Mouse (Mus musculus) embryonic fibroblast, embryonic 13.5 days (primary cell): ENCODE data around the gene Gm10282. TPM values are rescaled to one million over a fixed set of nuclear protein-coding genes. Genes with fewer than 3 reads are reported as not detected.

Experiments
- H3K27ac ChIP-seq: 2 replicates; pipeline ENCODE4 v1.5.1; 2012; ENCODE audit warnings: low read length, control low read depth, inconsistent platforms; ENCODE audit not compliant: insufficient read depth
- H3K4me1 ChIP-seq: 2 replicates; pipeline ENCODE4 v1.6.1; 2011; ENCODE audit warnings: low read length; ENCODE audit not compliant: control insufficient read depth, insufficient read depth
- H3K4me3 ChIP-seq: 2 replicates; pipeline ENCODE4 v1.5.1; 2011; ENCODE audit warnings: mild to moderate bottlenecking, control low read depth, low read length; ENCODE audit not compliant: insufficient read depth
- CTCF ChIP-seq: IDR thresholded peaks from 2 replicates; pipeline ENCODE4 v1.5.1; 2011; ENCODE audit warnings: mild to moderate bottlenecking, control low read depth, low read length, moderate library complexity, borderline replicate concordance; ENCODE audit not compliant: insufficient read depth
- POLR2A ChIP-seq: IDR thresholded peaks from 2 replicates; pipeline ENCODE4 v1.6.1; 2011; ENCODE audit warnings: low read depth, mild to moderate bottlenecking, control low read depth, low read length, moderate library complexity
- polyA plus RNA-seq: library from polyadenylated mRNA; stranded (reverse); fragments of >200 nt; gene quantifications from 2 replicates; pipeline ENCODE4 v1.2.4, GENCODE M21; 2011; ENCODE audit warnings: low read depth; ENCODE audit not compliant: missing spikeins, insufficient read length

Gene Gm10282
- polyA plus RNA-seq, 1 experiment, result 4.6 TPM

DNA sequence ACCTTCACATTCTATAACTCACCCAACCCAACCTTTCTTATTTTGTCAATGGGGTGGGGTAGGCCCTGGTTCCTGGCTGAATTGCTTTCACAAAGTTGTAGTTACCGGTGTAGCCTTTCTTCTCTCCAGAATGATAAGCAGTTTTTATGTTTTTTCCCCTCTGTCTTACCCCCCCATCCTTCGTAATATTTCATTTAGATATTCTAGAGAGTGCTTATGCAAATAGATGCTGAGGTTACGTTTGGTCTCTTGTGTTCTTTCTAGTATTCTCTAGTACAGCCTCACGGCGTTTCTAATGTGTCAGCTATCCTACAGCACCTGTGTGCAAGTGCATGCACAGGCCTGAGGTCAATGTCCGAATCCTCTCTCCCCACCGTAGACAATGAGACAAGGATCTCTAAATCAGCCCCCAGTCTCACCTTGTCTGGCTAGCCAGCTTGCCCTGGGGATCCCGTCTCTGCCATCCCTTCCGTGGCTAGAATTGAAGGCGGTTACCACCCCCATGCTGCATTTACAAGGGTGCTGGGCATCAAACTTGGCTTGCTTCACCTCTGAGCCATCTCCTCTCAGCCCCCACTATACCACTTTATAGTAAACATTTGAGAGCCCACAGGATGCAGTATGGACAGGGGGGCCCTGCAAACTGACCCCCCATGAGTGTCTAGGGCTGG is 19.1 kb upstream of the Gm10282 start:
- H3K27ac ChIP-seq, result no peak overlapping the region
- no peak for TF ChIP-seq CTCF
- peak; percentile 35; the same call in 1 of the 2 replicates for TF ChIP-seq POLR2A
- no peak overlapping the region for H3K4me3 ChIP-seq
- peaks cover 2% of the 10 kb centered on the region; the same call in 1 of the 2 replicates for H3K4me1 ChIP-seq

- Histone ChIP-seq H3K4me3 (no peak overlapping the region), H3K4me1 (peaks cover 2% of the 10 kb centered on the region; the same call in 1 of the 2 replicates), H3K27ac (no peak overlapping the region)
- TF ChIP-seq CTCF (no peak), POLR2A (0 out of 2 replicates have a peak, but pooled peaks have one; percentile 3)
These were observed 18.2 kb upstream of the Gm10282 start for GRCm38 (mm10) chr8:72323131-72323725.

DNA sequence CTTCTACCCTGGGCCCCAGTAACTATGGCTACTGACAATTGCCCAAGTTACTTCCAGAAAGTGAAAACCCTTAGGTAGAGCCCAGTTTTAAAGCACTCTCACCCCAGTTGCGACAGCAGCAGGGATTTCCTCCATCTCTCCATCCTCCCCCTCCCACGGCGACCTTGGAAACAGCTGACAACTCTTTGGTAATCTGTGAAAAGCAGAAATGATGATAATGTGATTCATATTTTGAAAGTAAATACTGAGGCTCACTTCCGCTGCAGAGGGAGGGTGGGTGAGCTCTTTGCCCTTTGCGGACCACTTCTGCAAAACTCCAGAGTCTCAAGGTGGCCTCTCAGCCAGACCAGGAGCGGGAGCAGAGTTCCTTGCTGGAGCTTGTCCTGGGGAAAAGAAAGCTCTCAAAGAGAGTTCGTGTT is 17.4 kb upstream of the Gm10282 start:
- no peak overlapping the region for H3K4me3 ChIP-seq
- no peak overlapping the region for H3K27ac ChIP-seq
- TF ChIP-seq POLR2A, result no peak
- no peak for TF ChIP-seq CTCF
- H3K4me1 ChIP-seq, result peaks cover 2% of the 10 kb centered on the region; the same call in 1 of the 2 replicates

DNA sequence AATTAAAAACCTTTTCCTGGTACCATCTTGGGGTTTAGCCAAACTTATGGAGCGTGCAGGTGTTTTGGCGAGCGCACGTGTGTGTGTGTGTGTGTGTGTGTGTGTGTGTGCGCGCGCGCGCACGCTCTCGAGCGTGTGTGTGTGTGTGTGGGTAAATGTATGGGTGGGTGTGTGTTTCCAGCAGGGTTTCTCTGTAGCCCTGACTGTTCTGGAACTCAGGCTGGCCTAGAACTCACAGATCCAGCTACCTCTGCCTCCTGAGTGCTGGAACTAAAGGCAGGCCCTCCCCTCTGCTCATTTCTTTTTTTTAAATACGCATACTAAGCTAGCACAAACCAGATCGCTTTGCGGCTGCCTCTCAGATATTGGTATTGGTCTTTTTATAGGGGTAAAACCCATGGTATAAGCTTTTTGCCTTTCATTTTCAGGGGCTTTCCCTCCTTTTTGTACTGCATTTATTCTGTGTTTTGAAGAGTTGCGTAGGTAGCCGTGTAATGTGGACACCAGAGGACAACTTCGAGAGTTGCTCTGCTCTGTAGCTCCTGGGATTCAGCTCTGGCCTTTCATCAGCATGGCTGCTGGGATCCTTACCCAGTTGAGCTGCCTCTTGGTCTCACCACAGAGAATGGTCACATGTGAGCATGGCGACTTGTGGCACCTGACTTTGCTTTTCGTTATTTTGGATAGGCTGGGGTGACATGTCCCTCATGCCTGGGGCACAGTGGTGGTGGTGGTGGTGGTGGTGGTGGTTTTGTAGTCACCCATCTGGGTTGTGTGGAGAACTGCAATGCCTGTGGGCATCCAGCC is 16.8 kb upstream of the Gm10282 start:
- Histone ChIP-seq H3K4me1 (peaks cover 2% of the 10 kb centered on the region; the same call in 1 of the 2 replicates), H3K4me3 (no peak overlapping the region), H3K27ac (no peak overlapping the region)
- TF ChIP-seq CTCF (no peak), POLR2A (peak; percentile 5; the same call in 1 of the 2 replicates)

DNA sequence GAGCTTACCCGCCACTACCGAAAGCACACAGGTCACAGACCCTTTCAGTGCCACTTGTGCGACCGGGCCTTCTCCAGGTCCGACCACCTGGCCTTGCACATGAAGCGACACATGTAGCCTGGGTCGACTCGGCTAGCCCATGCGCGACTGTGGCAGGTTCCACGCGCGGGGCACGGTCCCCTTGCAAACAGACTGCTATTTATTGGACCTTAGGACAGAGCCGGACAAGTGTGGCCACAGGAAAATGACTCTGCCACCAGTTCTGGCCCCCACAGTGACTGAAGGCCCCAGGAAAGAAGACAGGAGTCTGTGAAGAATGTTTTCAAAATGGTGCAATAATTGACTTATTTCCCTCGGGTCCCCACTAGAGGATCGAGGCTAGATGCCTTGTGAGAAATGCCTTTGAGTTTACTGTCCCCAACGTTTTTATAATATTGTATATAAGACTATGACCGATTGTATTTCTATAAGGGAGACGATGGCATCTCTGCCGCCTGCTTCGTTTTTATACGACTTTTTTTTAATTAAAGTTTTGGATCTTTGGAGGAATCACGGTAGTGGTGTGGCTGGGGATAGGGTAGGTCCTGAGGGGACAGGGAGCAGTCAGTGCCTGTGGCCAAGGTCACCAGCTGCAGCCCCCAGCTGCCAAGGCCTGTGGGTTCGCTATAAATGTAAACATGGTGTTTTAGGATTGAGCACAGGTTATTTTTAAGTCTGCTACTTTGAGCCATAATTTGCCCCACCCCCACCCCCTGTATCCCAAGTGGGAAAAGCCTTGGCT is 15.9 kb upstream of the Gm10282 start:
- H3K27ac ChIP-seq, result no peak overlapping the region
- TF ChIP-seq POLR2A, result no peak
- no peak for TF ChIP-seq CTCF
- H3K4me3 ChIP-seq, result peak overlapping the region; percentile 85
- peaks cover 2% of the 10 kb centered on the region; the same call in 1 of the 2 replicates for H3K4me1 ChIP-seq

DNA sequence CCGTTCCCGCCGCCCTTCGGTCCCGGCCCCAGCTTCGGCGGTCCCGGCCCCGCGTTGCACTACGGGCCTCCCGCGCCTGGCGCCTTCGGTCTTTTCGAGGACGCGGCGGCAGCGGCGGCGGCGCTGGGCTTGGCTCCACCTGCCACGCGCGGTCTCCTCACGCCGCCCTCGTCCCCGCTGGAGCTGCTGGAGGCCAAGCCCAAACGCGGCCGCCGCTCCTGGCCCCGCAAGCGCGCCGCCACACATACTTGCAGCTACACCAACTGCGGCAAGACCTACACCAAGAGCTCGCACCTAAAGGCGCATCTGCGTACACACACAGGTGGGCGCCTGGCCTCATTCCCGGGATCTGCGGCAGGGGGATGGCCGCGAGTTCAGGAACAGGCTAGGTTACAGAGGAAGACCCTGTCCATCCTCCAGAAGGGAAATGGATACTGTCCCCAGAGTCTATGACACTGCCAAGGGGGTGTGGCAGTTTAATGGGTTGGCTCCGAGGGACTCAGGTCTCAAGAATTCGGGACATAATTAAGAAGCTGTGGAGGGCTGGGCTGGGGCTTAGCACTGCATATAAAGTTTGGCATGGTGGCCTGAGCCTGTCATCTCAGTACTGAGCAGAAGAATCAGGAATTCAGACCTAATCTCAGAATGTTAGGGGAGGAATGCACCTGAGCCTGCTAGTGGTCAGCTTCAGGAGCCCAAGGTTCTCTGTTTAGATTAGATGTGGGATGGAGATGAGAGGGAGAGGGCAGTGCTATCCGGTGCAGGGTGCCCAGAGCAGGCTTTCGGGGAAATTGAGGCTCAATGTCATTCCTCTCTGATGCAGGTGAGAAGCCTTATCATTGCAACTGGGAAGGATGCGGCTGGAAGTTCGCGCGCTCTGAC is 15.1 kb upstream of the Gm10282 start:
- Histone ChIP-seq H3K27ac (no peak overlapping the region), H3K4me1 (peaks cover 2% of the 10 kb centered on the region; the same call in 1 of the 2 replicates), H3K4me3 (peak overlapping the region; percentile 85)
- TF ChIP-seq POLR2A (no peak), CTCF (no peak)

- peak overlapping the region; percentile 85 for H3K4me3 ChIP-seq
- peaks cover 2% of the 10 kb centered on the region; the same call in 1 of the 2 replicates for H3K4me1 ChIP-seq
- no peak for TF ChIP-seq CTCF
- TF ChIP-seq POLR2A, result no peak
- H3K27ac ChIP-seq, result no peak overlapping the region
These were observed 14.3 kb upstream of the Gm10282 start for GRCm38 (mm10) chr8:72319397-72319796.

DNA sequence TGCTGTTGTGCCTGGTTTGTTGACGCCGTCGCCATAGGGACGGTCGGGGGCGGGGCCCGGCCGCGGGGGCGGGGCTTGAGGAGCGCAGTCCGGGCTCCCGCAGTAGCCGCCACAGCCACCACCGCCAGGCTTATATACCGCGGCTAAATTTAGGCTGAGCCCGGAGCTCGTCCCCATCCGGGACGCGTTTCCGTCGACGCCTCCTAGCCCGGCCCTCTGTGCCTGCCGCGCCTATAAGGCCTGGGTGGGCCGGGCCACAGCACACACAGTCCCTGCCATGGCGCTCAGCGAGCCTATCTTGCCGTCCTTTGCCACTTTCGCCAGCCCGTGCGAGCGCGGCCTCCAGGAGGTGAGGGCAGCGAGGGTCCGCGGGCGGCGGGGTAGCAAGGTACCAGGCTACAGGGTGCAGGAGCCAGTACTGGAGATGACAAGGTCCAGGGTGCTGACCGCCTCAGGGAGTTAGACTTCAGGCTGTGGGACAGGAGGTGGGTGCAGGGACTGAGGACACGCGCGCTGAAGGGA is 13.8 kb upstream of the Gm10282 start, which contains the start of gene Klf2:
TSS of gene Klf2 (plus strand) at position 233 of the 522 bp plus-strand sequence.
- H3K4me1 ChIP-seq, result peaks cover 2% of the 10 kb centered on the region; the same call in 1 of the 2 replicates
- TF ChIP-seq POLR2A (peak; percentile 100), CTCF (no peak)
- no peak within 1 kb of the TSS for H3K27ac ChIP-seq
- H3K4me3 ChIP-seq, result peak within 1 kb of the TSS; percentile 85
